Mouse (Mus musculus): Measurements from ENCODE around the gene Cox20. TPM values are rescaled to one million over a fixed set of nuclear protein-coding genes. Genes with fewer than 3 reads are reported as not detected.
A peak's percentile ranks its signal among the peaks of the same experiment; 100 is the strongest.

Gene Cox20
- polyA plus RNA-seq, 1 experiment = not detected

DNA sequence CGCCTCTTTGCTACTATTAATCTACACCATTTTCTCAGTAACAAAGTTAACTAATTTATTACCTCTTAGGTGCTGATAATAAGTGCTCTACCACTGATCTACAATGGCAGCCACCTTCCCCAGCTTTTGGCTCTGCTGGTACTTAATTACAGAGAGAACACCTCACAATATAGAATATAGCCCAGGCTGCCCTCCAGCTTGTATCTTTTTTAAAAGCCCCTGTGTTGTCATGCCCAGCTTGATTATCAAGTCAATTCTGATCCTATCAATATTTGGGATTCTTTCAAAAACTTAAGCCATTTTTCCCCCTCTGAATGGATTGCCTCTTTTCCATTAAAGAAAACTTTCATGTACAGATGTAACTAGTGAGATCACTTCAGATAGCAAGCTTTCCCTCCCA, 8.0 kb downstream of the Cox20 start:
- WGBS = 65% methylated on average over 1 of the region's 1 CpGs

GRCm38 (mm10) chr1:178329017-178329416, 10.1 kb downstream of the Cox20 start:
- TF ChIP-seq CTCF (IDR thresholded peaks at IDR 0.05; ENCODE audit: insufficient read depth, low read depth, low read length) = no peak
- no peak for TF ChIP-seq POLR2A (IDR thresholded peaks at IDR 0.05; ENCODE audit: insufficient read depth, low read depth, low read length)
- WGBS = 28% methylated on average over 5 of the region's 5 CpGs
- H3K4me1 ChIP-seq (ENCODE audit: control insufficient read depth, insufficient read depth, low read length) = no peaks in the 10 kb centered on the region
- H3K27ac ChIP-seq (ENCODE audit: insufficient read depth, low read depth, low read length) = no peak overlapping the region
- H3K4me3 ChIP-seq (ENCODE audit: insufficient read depth, low read depth, low read length) = no peak overlapping the region

More for the DNA sequence above, 8.0 kb downstream of the Cox20 start:
- TF ChIP-seq POLR2A (IDR thresholded peaks at IDR 0.05; ENCODE audit: insufficient read depth, low read depth, low read length) (no peak), CTCF (IDR thresholded peaks at IDR 0.05; ENCODE audit: insufficient read depth, low read depth, low read length) (no peak)
- no peaks in the 10 kb centered on the region for H3K4me1 ChIP-seq (ENCODE audit: control insufficient read depth, insufficient read depth, low read length)
- no peak overlapping the region for H3K4me3 ChIP-seq (ENCODE audit: insufficient read depth, low read depth, low read length)
- no peak overlapping the region for H3K27ac ChIP-seq (ENCODE audit: insufficient read depth, low read depth, low read length)

DNA sequence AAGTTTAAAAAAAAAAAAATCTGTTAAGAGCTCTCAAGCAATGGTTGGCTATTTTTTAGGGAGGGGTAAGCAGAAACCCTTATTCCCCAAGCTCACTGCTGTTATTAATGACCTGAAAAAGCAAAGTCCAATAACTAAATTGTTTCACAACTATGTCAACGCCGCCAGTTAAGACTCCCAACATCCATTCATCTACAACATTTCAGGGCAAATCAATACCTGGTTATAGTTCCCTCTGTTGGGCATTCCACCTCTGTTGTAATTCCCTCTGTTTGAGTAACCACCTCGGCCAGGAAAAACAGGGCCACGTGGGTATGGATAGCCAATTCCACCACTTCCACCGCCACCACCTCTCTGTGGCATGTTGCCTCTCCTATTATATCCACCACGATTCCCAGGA, 11.0 kb downstream of the Cox20 start:
- 33% methylated on average over 6 of the region's 6 CpGs for WGBS
- Histone ChIP-seq H3K27ac (ENCODE audit: insufficient read depth, low read depth, low read length) (no peak overlapping the region), H3K4me3 (ENCODE audit: insufficient read depth, low read depth, low read length) (no peak overlapping the region), H3K4me1 (ENCODE audit: control insufficient read depth, insufficient read depth, low read length) (no peaks in the 10 kb centered on the region)
- TF ChIP-seq POLR2A (IDR thresholded peaks at IDR 0.05; ENCODE audit: insufficient read depth, low read depth, low read length) = no peak
- no peak for TF ChIP-seq CTCF (IDR thresholded peaks at IDR 0.05; ENCODE audit: insufficient read depth, low read depth, low read length)

- H3K4me1 ChIP-seq (ENCODE audit: control insufficient read depth, insufficient read depth, low read length) = peaks cover 3% of the 10 kb centered on the region; the same call in 1 of the 2 replicates
- no peak overlapping the region for H3K27ac ChIP-seq (ENCODE audit: insufficient read depth, low read depth, low read length)
- WGBS = 0% methylated on average over 16 of the region's 16 CpGs
- no peak for TF ChIP-seq CTCF (IDR thresholded peaks at IDR 0.05; ENCODE audit: insufficient read depth, low read depth, low read length)
- no peak for TF ChIP-seq POLR2A (IDR thresholded peaks at IDR 0.05; ENCODE audit: insufficient read depth, low read depth, low read length)
- peak overlapping the region; percentile 94 for H3K4me3 ChIP-seq (ENCODE audit: insufficient read depth, low read depth, low read length)
These were observed 16.9 kb downstream of the Cox20 start for GRCm38 (mm10) chr1:178335860-178336261.

DNA sequence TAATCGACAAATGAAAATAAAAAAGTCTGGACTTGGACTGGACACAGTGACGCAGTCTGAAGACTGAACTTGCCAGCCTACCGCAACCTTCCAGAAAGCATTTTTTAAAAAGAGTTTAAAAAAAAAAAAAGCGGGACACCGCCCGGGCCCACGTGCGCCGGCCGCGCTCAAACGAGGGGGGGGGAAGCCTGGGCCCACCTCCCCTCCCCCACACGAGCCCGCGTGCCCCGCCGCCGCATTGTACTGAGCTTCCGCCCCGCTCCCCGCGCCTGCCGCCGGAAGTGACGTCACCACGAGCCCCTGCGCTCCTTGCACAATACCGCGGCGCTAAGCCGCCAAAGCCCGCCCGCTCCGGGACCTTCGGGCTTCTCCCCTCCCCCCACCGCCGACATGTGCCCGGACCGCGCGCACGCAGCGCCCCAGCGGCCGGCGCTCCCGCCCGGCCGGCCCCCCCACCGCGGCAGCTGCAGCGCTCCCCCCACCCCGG, 17.4 kb downstream of the Cox20 start:
- under 1% methylated on average over 52 of the region's 53 CpGs for WGBS
- Histone ChIP-seq H3K4me1 (ENCODE audit: control insufficient read depth, insufficient read depth, low read length) (peaks cover 3% of the 10 kb centered on the region; the same call in 1 of the 2 replicates), H3K27ac (ENCODE audit: insufficient read depth, low read depth, low read length) (no peak overlapping the region)

DNA sequence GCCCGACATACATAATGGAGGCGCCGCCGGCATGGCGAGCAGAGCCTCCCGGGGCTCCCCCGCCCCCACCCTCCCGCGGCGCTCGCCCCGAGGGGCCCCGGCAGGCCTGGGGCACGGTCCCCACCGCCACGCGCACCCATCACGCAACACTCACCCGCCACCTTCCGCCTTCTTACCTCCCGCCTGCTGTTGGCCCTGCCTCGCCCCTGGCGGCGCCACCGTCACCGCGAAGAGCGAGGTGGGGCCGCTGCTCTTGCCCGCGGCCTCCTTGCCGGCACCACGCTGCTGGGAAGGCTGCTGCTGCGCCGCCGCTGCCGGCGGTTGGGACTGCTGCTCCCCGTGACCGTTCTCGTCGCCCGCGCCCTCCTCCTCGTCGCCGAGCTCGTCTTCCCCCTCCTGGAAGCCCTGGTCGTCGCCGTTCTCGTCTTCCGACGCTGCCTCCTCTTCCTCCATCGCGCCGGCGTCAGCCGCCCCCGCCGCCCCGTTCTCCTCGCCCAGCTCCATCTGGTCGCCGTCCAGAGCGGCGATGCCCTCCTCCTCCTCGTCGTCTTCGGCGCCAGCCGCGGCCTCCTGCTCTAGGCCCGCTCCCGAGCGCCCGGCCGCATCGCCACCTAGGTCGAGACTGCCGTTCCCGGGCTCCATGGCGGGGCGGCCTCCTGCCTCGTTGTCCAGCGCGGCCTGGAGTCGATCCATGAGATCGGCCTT, 18.0 kb downstream of the Cox20 start:
- H3K4me3 ChIP-seq (ENCODE audit: insufficient read depth, low read depth, low read length) = peak overlapping the region; percentile 94
- peaks cover 3% of the 10 kb centered on the region; the same call in 1 of the 2 replicates for H3K4me1 ChIP-seq (ENCODE audit: control insufficient read depth, insufficient read depth, low read length)
- H3K27ac ChIP-seq (ENCODE audit: insufficient read depth, low read depth, low read length) = peak overlapping the region; percentile 90
- under 1% methylated on average over 87 of the region's 89 CpGs for WGBS
- 0 out of 2 replicates have a peak, but pooled peaks have one; percentile 5 for TF ChIP-seq POLR2A (IDR thresholded peaks at IDR 0.05; ENCODE audit: insufficient read depth, low read depth, low read length)
- no peak for TF ChIP-seq CTCF (IDR thresholded peaks at IDR 0.05; ENCODE audit: insufficient read depth, low read depth, low read length)

More for the DNA sequence above, 17.4 kb downstream of the Cox20 start:
- peak overlapping the region; percentile 94 for H3K4me3 ChIP-seq (ENCODE audit: insufficient read depth, low read depth, low read length)
- peak; percentile 26; the same call in 1 of the 2 replicates for TF ChIP-seq POLR2A (IDR thresholded peaks at IDR 0.05; ENCODE audit: insufficient read depth, low read depth, low read length)
- TF ChIP-seq CTCF (IDR thresholded peaks at IDR 0.05; ENCODE audit: insufficient read depth, low read depth, low read length) = no peak

- H3K27ac ChIP-seq (ENCODE audit: insufficient read depth, low read depth, low read length) = peak within 1 kb of the TSS; percentile 94
- H3K4me1 ChIP-seq (ENCODE audit: control insufficient read depth, insufficient read depth, low read length) = peaks cover 3% of the 10 kb centered on the region; the same call in 1 of the 2 replicates
- TF ChIP-seq POLR2A (IDR thresholded peaks at IDR 0.05; ENCODE audit: insufficient read depth, low read depth, low read length) = peak; percentile 96
- TF ChIP-seq CTCF (IDR thresholded peaks at IDR 0.05; ENCODE audit: insufficient read depth, low read depth, low read length) = no peak
- H3K4me3 ChIP-seq (ENCODE audit: insufficient read depth, low read depth, low read length) = peak within 1 kb of the TSS; percentile 94
- under 1% methylated on average over 71 of the region's 73 CpGs for WGBS
These were observed 18.8 kb downstream of the Cox20 start, which contains the start of gene Hnrnpu for GRCm38 (mm10) chr1:178337551-178338317. Gene Hnrnpu (minus strand): TSS chr1:178337797.

GRCm38 (mm10) chr1:178338318-178338641, 19.4 kb downstream of the Cox20 start:
- no peak for TF ChIP-seq CTCF (IDR thresholded peaks at IDR 0.05; ENCODE audit: insufficient read depth, low read depth, low read length)
- TF ChIP-seq POLR2A (IDR thresholded peaks at IDR 0.05; ENCODE audit: insufficient read depth, low read depth, low read length) = no peak
- 7% methylated on average over 6 of the region's 6 CpGs for WGBS
- peak overlapping the region; percentile 36 for H3K4me3 ChIP-seq (ENCODE audit: insufficient read depth, low read depth, low read length)

DNA sequence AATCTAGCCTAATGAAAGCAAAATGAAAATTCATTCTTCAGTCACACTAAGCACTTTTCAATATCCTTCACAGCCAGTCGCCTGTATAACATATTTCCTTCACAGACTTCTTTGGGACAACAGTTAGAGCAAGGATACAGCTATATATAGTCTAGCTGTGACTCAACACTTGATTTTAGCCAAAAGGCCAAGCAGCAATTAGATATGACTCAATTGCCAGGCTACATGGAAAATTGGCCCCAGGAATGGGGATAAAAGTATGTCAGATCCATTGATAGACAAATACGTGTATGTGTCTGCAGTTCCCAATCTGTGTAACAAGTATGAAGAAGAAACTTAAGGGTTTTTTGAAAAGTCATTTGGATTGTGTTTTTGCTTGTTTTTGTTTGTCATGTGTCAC, 21.3 kb downstream of the Cox20 start:
- WGBS = 47% methylated on average over 2 of the region's 2 CpGs
- TF ChIP-seq CTCF (IDR thresholded peaks at IDR 0.05; ENCODE audit: insufficient read depth, low read depth, low read length) (no peak), POLR2A (IDR thresholded peaks at IDR 0.05; ENCODE audit: insufficient read depth, low read depth, low read length) (no peak)
- no peak overlapping the region for H3K4me3 ChIP-seq (ENCODE audit: insufficient read depth, low read depth, low read length)
- H3K4me1 ChIP-seq (ENCODE audit: control insufficient read depth, insufficient read depth, low read length) = peaks cover 3% of the 10 kb centered on the region; the same call in 1 of the 2 replicates
- H3K27ac ChIP-seq (ENCODE audit: insufficient read depth, low read depth, low read length) = no peak overlapping the region

More at GRCm38 (mm10) chr1:178338318-178338641, 19.4 kb downstream of the Cox20 start:
- Histone ChIP-seq H3K27ac (ENCODE audit: insufficient read depth, low read depth, low read length) (peak overlapping the region; percentile 94), H3K4me1 (ENCODE audit: control insufficient read depth, insufficient read depth, low read length) (peaks cover 3% of the 10 kb centered on the region; the same call in 1 of the 2 replicates)

All from olfactory bulb, adult 2 months (tissue).